Mouse (Mus musculus) neutrophil, adult 83 days (primary cell): ENCODE results near the gene Klk1b27. TPM values are rescaled to one million over a fixed set of nuclear protein-coding genes. Genes with fewer than 3 reads are reported as not detected.

Source experiments
- total RNA-seq, 2 experiments: library from RNA; stranded (reverse); gene quantifications; one replicate each; pipeline ENCODE4 v1.2.4; 2023

The Klk1b27 gene
- not detected for total RNA-seq

GRCm38 (mm10) chr7:44051990-44052389 is at the start of gene Klk1b27:
TSS of gene Klk1b27 (plus strand) at chr7:44052290.

GRCm38 (mm10) chr7:44011868-44012267 is 40.2 kb upstream of the Klk1b27 start, which contains the start of gene Klk1b26:
TSS of gene Klk1b26 (plus strand) at chr7:44012168.

GRCm38 (mm10) chr7:44102028-44102427 is 49.9 kb downstream of the Klk1b27 start, which contains the start of gene Klk1b21:
TSS of gene Klk1b21 (plus strand) at chr7:44102328.

Other genes with a start within 250 kb of the Klk1b27 start
- not detected for gene Klk7, start 241.0 kb upstream of the Klk1b27 start, total RNA-seq
- not detected for gene Klk6, start 227.8 kb upstream of the Klk1b27 start, total RNA-seq
- gene Klk5, start 210.3 kb upstream of the Klk1b27 start, total RNA-seq: not detected
- not detected for gene Klk4, start 171.1 kb upstream of the Klk1b27 start, total RNA-seq
- not detected for gene Klk15, start 118.5 kb upstream of the Klk1b27 start, total RNA-seq
- not detected for gene Klk1b8, start 101.6 kb upstream of the Klk1b27 start, total RNA-seq
- gene Klk1b1, start 85.5 kb upstream of the Klk1b27 start, total RNA-seq: not detected
- not detected for gene Klk1b9, start 76.2 kb upstream of the Klk1b27 start, total RNA-seq
- gene Klk1b11, start 56.4 kb upstream of the Klk1b27 start, total RNA-seq: under 1 TPM in 1 of 2 experiments, not detected in 1; 0.66 TPM
- not detected for gene Klk1b26, start 40.1 kb upstream of the Klk1b27 start, total RNA-seq
- gene Klk1b21, start 50.0 kb downstream of the Klk1b27 start, total RNA-seq: not detected
- gene Klk1b22, start 60.4 kb downstream of the Klk1b27 start, total RNA-seq: not detected
- gene Klk1b16, start 84.5 kb downstream of the Klk1b27 start, total RNA-seq: not detected
- gene Klk1b24, start 135.9 kb downstream of the Klk1b27 start, total RNA-seq: not detected
- not detected for gene Klk1b3, start 145.9 kb downstream of the Klk1b27 start, total RNA-seq
- not detected for gene Klk1b4, start 155.1 kb downstream of the Klk1b27 start, total RNA-seq
- not detected for gene Klk1b5, start 163.7 kb downstream of the Klk1b27 start, total RNA-seq
- gene Klk1, start 173.1 kb downstream of the Klk1b27 start, total RNA-seq: not detected
- not detected for gene Gm36864, start 183.9 kb downstream of the Klk1b27 start, total RNA-seq
- gene 1700028J19Rik, start 194.4 kb downstream of the Klk1b27 start, total RNA-seq: under 1 TPM; 0.66 to 0.90 TPM
- gene 2410002F23Rik, start 194.4 kb downstream of the Klk1b27 start, total RNA-seq: 10 to 100 TPM; 24.0 to 31.4 TPM
- gene Acp4, start 205.1 kb downstream of the Klk1b27 start, total RNA-seq: not detected
- gene Gm15517, start 209.2 kb downstream of the Klk1b27 start, total RNA-seq: not detected